In genomic region chrX:110837450-110837849, GRCm38 (mm10) we compare ENCODE assay signal across 28 mouse cellular contexts. TPM values are rescaled to one million over a fixed set of nuclear protein-coding genes. Genes with fewer than 3 reads are reported as not detected.
DNase-seq lines count a peak whose midpoint lies in the region; ATAC-seq and TF ChIP-seq lines count a peak whose summit lies in the region.
"Had no signal": no experiment of that assay in that cellular context is flagged by ENCODE, and none has a peak within 500 bp of the region (broad histone marks: within the 10 kb centered on the region; RNA-seq: fewer than 3 reads in every experiment).

No protein-coding gene starts in this region.

- no peak for ATAC-seq in embryonic facial prominence, embryonic 14.5 days (ENCODE audit: low read depth)
- ATAC-seq in midbrain, postnatal 0 days (ENCODE audit: low FRiP score): no peak
- ATAC-seq in midbrain, embryonic 11.5 days (ENCODE audit: low FRiP score): no peak
- ATAC-seq: forebrain, embryonic 13.5 days had no signal

- WGBS in embryonic facial prominence, embryonic 14.5 days: 74% methylated on average over 2 of the region's 2 CpGs
- WGBS in embryonic facial prominence, embryonic 10.5 days: 75% methylated on average over 2 of the region's 2 CpGs
- 35% methylated on average over 2 of the region's 2 CpGs for WGBS in midbrain, postnatal 0 days
- 58% methylated on average over 2 of the region's 2 CpGs for whole genome bisulfite sequencing in midbrain, embryonic 11.5 days

- H3K27ac ChIP-seq in embryonic facial prominence, embryonic 14.5 days (replicated peaks; ENCODE audit: low read depth, low read length): no peak overlapping the region
- no peak overlapping the region for H3K27ac ChIP-seq in embryonic facial prominence, embryonic 10.5 days (replicated peaks)
- no peak overlapping the region for H3K27ac ChIP-seq in layer of hippocampus, adult 2 months
- H3K27ac ChIP-seq in midbrain, postnatal 0 days (ENCODE audit: low read depth, low read length): no peak overlapping the region
- no peak overlapping the region for H3K27ac ChIP-seq in midbrain, embryonic 11.5 days (ENCODE audit: low read depth, low read length)
- H3K27ac ChIP-seq: embryonic facial prominence, embryonic 13.5 days; forebrain, embryonic 10.5 days; forebrain, embryonic 13.5 days; heart, embryonic 15.5 days; hindbrain, embryonic 10.5 days; hindbrain, embryonic 14.5 days had no signal

- H3K4me1 ChIP-seq in embryonic facial prominence, embryonic 14.5 days (ENCODE audit: control insufficient read depth, insufficient read depth, low read length): no peaks in the 10 kb centered on the region
- no peaks in the 10 kb centered on the region for H3K4me1 ChIP-seq in embryonic facial prominence, embryonic 10.5 days
- H3K4me1 ChIP-seq in midbrain, postnatal 0 days (ENCODE audit: insufficient read depth, low read length): no peaks in the 10 kb centered on the region
- no peaks in the 10 kb centered on the region for H3K4me1 ChIP-seq in midbrain, embryonic 11.5 days (ENCODE audit: control insufficient read depth, insufficient read depth, low read length)
- H3K4me1 ChIP-seq: embryonic facial prominence, embryonic 13.5 days; forebrain, embryonic 10.5 days; forebrain, embryonic 13.5 days; heart, embryonic 12.5 days; heart, embryonic 15.5 days; hindbrain, embryonic 10.5 days had no signal

- no peak overlapping the region for H3K4me3 ChIP-seq in embryonic facial prominence, embryonic 14.5 days (ENCODE audit: low read depth, low read length)
- no peak overlapping the region for H3K4me3 ChIP-seq in embryonic facial prominence, embryonic 10.5 days
- no peak overlapping the region for H3K4me3 ChIP-seq in layer of hippocampus, adult 2 months
- no peak overlapping the region for H3K4me3 ChIP-seq in midbrain, postnatal 0 days (ENCODE audit: low read depth, low read length)
- no peak overlapping the region for H3K4me3 ChIP-seq in midbrain, embryonic 11.5 days (ENCODE audit: low read depth, low read length)
- H3K4me3 ChIP-seq: embryonic facial prominence, embryonic 13.5 days; forebrain, embryonic 10.5 days; forebrain, embryonic 13.5 days; heart, embryonic 12.5 days; heart, embryonic 15.5 days; hindbrain, embryonic 10.5 days had no signal

- DNase-seq in embryonic facial prominence, embryonic 14.5 days (ENCODE audit: low spot score): peak; percentile 1
- no peak for DNase-seq in embryonic facial prominence, embryonic 10.5 days (ENCODE audit: low spot score)
- no peak for DNase-seq in layer of hippocampus, adult 2 months (ENCODE audit: low spot score in 2 of 2)
- DNase-seq in layer of hippocampus, adult 9-11 months: no peak
- DNase-seq in midbrain, postnatal 0 days (ENCODE audit: low spot score): peak; percentile 43
- DNase-seq in midbrain, embryonic 11.5 days (ENCODE audit: low spot score, missing footprints): no peak
- no peak for DNase-seq in lung, postnatal 36 days
- DNase-seq: adrenal gland, adult 2 months; adrenal gland, postnatal 14 days; B cell, adult 2 months; cerebellum, adult 11-12 months; cerebellum, adult 9-10 months; cerebellum, postnatal 25 days; gastrocnemius, postnatal 25 days; heart, adult 18-20 months; heart, postnatal 10 days; heart, postnatal 36 days had no signal

- no peak overlapping the region for H3K9ac ChIP-seq in embryonic facial prominence, embryonic 14.5 days (ENCODE audit: low read depth, low read length)
- no peak overlapping the region for H3K9ac ChIP-seq in midbrain, postnatal 0 days (replicated peaks; ENCODE audit: low read length, poor library complexity, severe bottlenecking)
- no peak overlapping the region for H3K9ac ChIP-seq in midbrain, embryonic 11.5 days (ENCODE audit: low read length)
- H3K9ac ChIP-seq: embryonic facial prominence, embryonic 13.5 days; forebrain, embryonic 13.5 days; heart, embryonic 12.5 days; heart, embryonic 15.5 days; hindbrain, embryonic 14.5 days had no signal

- no peak overlapping the region for H3K4me2 ChIP-seq in embryonic facial prominence, embryonic 14.5 days (ENCODE audit: low read depth, low read length)
- H3K4me2 ChIP-seq in midbrain, postnatal 0 days (ENCODE audit: low read depth, low read length, poor library complexity, severe bottlenecking): no peak overlapping the region
- H3K4me2 ChIP-seq in midbrain, embryonic 11.5 days: no peak overlapping the region
- H3K4me2 ChIP-seq: embryonic facial prominence, embryonic 13.5 days; forebrain, embryonic 13.5 days; heart, embryonic 12.5 days; heart, embryonic 15.5 days; hindbrain, embryonic 14.5 days had no signal

- no peaks in the 10 kb centered on the region for H3K9me3 ChIP-seq in embryonic facial prominence, embryonic 14.5 days (ENCODE audit: control insufficient read depth, low read length)
- no peaks in the 10 kb centered on the region for H3K9me3 ChIP-seq in embryonic facial prominence, embryonic 10.5 days
- H3K9me3 ChIP-seq in midbrain, postnatal 0 days (ENCODE audit: low read length): no peaks in the 10 kb centered on the region
- no peaks in the 10 kb centered on the region for H3K9me3 ChIP-seq in midbrain, embryonic 11.5 days (ENCODE audit: control insufficient read depth, low read length)
- H3K9me3 ChIP-seq: embryonic facial prominence, embryonic 13.5 days; forebrain, embryonic 10.5 days; forebrain, embryonic 13.5 days; G1E; heart, embryonic 12.5 days; heart, embryonic 15.5 days; hindbrain, embryonic 10.5 days had no signal

- no peaks in the 10 kb centered on the region for H3K36me3 ChIP-seq in embryonic facial prominence, embryonic 14.5 days (ENCODE audit: control insufficient read depth, insufficient read depth, low read length)
- H3K36me3 ChIP-seq in embryonic facial prominence, embryonic 10.5 days (replicated peaks): no peaks in the 10 kb centered on the region
- H3K36me3 ChIP-seq in midbrain, postnatal 0 days (ENCODE audit: insufficient read depth, low read length): no peaks in the 10 kb centered on the region
- no peaks in the 10 kb centered on the region for H3K36me3 ChIP-seq in midbrain, embryonic 11.5 days (ENCODE audit: control insufficient read depth, insufficient read depth, low read length)
- H3K36me3 ChIP-seq: embryonic facial prominence, embryonic 13.5 days; forebrain, embryonic 10.5 days; G1E; heart, embryonic 12.5 days; heart, embryonic 15.5 days; hindbrain, embryonic 10.5 days had no signal

- TF ChIP-seq CTCF in layer of hippocampus, adult 2 months (conservative IDR thresholded peaks at IDR 0.05): peak; percentile 61
- TF ChIP-seq CTCF in midbrain, postnatal 0 days (IDR thresholded peaks at IDR 0.05): peak; percentile 61

- no peaks in the 10 kb centered on the region for H3K27me3 ChIP-seq in embryonic facial prominence, embryonic 14.5 days (replicated peaks; ENCODE audit: control insufficient read depth, insufficient read depth, low read length)
- no peaks in the 10 kb centered on the region for H3K27me3 ChIP-seq in embryonic facial prominence, embryonic 10.5 days (replicated peaks; ENCODE audit: low read depth, poor library complexity, severe bottlenecking)
- H3K27me3 ChIP-seq in midbrain, postnatal 0 days (ENCODE audit: insufficient read depth, low read length): no peaks in the 10 kb centered on the region
- no peaks in the 10 kb centered on the region for H3K27me3 ChIP-seq in midbrain, embryonic 11.5 days (ENCODE audit: control insufficient read depth, insufficient read depth, low read length)
- H3K27me3 ChIP-seq: CH12.LX; embryonic facial prominence, embryonic 13.5 days; forebrain, embryonic 13.5 days; heart, embryonic 12.5 days; heart, embryonic 15.5 days had no signal

RNA-seq across cellular contexts. Expression of gene Pou3f4, which starts 23.4 kb away (rescaled TPM):
- polyA plus RNA-seq in embryonic facial prominence, embryonic 14.5 days (2014; fragmentation: Nextera tagmentation; extraction: Ambion mirVana): 4.1 and 5.2 TPM in 2 replicates
- 3.2 and 5.0 TPM in 2 replicates for polyA plus RNA-seq in embryonic facial prominence, embryonic 10.5 days (2016; fragmentation: Nextera tagmentation; extraction: Ambion mirVana)
- total RNA-seq in layer of hippocampus, adult 2 months (2021): 1 to 10 TPM; 5.1 to 5.4 TPM
- total RNA-seq in midbrain, postnatal 0 days (2014; rRNA removed): 43.9 and 49.8 TPM in 2 replicates
- polyA plus RNA-seq in midbrain, postnatal 0 days (2015; fragmentation: Nextera tagmentation; extraction: Ambion mirVana): 11.4 and 12.4 TPM in 2 replicates
- 32.4 and 33.8 TPM in 2 replicates for polyA plus RNA-seq in midbrain, embryonic 11.5 days (2014; fragmentation: Nextera tagmentation; extraction: Ambion mirVana)
- total RNA-seq: adrenal gland, adult 2 months; adrenal gland, postnatal 14 days; CH12.LX; common myeloid progenitor, adult 5-6 weeks; gastrocnemius, adult 8-10 months; gastrocnemius, postnatal 25 days; heart, adult 18-20 months; heart, postnatal 10 days; heart, postnatal 36 days had no signal
- polyA plus RNA-seq: G1E; heart, embryonic 15.5 days had no signal

Comparison
In these comparisons a context has a peak if more than half of its experiments do, and no peak if none do; other contexts are left out.
1. DNase-seq: peak in embryonic facial prominence, embryonic 14.5 days (single experiment) and midbrain, postnatal 0 days (single experiment); none in embryonic facial prominence, embryonic 10.5 days (single experiment), layer of hippocampus, adult 2 months (0 of 2), layer of hippocampus, adult 9-11 months (single experiment), midbrain, embryonic 11.5 days (single experiment) and lung, postnatal 36 days (single experiment).